Mouse (Mus musculus): Measurements from ENCODE around the gene Ankrd2. TPM values are rescaled to one million over a fixed set of nuclear protein-coding genes. Genes with fewer than 3 reads are reported as not detected.
"Not testable (repeated sequence)": the region's sequence is repeated elsewhere in the genome, so short reads cannot be mapped to it uniquely, and the experiment has no call there.

Gene Ankrd2
- total RNA-seq, 2 experiments from 2014 or later = 2.2 to 5.9 TPM

- no peak for DNase-seq
Observed at GRCm38 (mm10) chr19:42056719-42057409, 21.1 kb downstream of the Ankrd2 start.

DNA sequence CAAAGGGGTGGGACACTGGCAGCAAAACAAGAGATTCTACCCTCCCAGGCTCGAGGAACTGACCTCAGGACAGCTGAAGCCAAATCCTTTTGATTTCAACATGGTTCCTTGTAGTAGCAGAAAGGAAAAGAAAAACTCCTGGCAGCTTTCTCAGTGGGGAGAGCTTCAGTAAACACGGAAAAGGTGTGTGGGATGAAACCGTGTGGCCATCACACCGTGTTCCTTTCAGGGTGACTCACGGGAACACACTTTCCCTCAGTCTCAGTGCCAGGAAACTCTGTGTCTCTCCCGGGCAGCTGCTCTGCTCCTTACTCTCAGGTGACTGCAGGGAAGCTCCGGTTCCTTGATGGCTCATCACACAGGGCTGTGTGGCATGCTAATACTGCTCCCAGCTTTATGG lies 22.6 kb downstream of the Ankrd2 start:
- DNase-seq = no peak

- no peak for DNase-seq
Observed at GRCm38 (mm10) chr19:42061443-42061842, 25.6 kb downstream of the Ankrd2 start.

DNA sequence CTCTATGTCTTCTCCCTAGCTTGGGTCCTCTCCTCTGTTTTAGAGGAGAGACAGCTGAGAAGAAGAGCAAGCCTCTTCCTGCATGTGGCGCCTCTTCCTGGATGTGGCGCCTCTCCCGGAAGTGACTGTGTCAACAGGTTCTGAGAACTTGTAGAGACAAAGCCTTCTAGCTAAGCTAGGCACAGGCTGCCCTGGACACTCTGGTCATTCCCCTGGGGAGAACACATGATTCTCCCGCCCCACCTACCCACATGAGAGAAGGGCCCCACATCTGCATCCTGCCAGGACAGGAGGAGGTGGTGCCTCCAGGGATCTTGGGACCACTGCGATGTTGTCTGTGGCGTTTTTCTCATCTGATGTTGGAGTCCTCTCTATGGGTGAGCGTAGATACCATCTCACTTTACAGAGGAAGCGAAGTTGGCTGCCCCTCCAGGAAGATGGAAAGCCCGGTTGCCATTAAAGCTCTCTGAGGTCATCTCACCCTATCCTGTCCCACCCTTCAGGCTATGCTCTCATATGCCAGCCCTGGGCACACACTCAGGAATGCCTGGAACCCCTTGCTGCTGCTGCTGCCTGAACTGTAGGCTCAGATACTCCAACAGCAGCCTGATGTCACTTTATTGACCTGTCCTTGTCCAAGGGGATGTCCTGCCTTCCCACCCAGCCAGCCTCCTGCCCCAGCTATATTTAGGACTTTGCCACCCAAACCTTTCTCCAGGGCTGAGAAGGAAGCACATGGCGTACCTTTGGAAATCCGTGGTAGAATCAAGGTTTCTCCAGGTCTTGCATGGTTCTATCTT lies 32.8 kb downstream of the Ankrd2 start:
- no peak for DNase-seq

GRCm38 (mm10) chr19:42069241-42069525 lies 33.4 kb downstream of the Ankrd2 start:
- DNase-seq = peak; percentile 46

DNA sequence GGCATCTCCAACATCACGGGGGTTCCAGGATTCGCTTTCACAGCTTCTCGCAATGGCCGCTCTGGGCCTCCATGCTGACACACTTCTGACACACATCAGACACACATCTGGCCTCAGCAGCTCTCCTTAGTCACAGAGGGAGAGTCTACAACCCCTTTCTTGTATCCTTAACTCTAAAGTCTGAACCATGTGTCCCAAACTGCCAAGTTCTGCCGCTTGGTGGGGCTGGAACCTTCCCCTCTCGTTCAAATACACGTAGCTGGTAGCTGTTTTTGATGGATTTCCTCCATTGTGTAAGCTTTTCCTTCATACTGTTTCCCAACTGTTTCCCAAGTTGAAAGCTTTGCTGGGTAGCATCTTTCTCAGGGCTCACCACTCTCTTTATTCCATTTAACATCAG lies 35.4 kb downstream of the Ankrd2 start:
- no peak for DNase-seq

DNA sequence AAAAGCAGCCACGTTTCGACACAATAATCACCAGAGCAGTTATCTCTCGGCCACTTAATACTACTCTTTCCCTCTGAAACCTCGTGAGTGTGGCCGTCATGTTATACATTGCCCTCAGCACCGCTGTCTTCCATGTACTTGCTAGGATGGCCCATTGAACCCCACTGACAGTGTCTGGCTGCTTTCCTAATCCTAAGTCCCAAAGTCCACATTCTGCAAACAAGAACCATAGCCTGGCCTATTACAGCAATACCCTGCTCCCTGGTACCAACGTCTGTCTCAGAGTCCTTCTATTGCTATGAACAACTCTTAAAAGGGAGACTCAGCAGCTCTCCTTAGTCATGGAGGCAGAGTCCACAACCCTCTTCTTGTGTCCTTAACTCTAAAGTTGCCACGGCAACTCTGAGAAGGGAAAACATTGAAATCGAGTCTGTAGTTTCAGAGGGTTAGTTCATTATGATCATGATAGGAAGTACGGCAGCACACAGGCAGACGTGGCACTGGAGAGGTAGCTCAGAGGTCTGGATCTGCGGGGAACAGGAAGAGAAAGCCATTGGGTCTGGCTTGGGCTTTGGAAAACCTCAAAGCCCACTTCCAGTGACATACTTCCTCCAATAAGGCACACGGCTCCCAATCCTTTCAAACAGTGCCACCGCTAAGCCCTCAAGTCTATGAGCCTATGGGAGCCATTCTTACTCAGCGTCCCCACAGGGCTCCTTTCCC lies 36.2 kb downstream of the Ankrd2 start:
- no peak for DNase-seq

GRCm38 (mm10) chr19:42072802-42073201 lies 37.0 kb downstream of the Ankrd2 start:
- peak; percentile 33 for DNase-seq

DNA sequence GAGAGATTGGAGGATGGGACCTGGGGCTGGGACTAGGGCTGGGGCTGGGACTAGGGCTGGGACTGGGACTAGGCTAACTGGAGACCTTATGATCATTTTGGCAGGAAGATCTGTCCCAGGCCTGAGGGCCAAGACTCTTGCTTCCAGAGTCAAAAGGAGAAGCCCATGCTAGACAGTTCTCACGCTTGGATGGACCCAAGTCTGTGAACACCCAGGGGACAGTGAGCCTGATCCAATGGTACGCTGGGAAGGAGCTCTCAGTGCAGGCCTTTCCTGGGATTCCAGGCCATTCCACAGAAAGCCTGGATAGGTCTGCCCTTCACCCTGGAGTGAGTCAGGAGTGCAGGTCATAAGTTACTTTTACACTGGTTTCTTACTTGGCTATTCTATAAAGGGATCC lies 39.3 kb downstream of the Ankrd2 start:
- no peak for DNase-seq

DNA sequence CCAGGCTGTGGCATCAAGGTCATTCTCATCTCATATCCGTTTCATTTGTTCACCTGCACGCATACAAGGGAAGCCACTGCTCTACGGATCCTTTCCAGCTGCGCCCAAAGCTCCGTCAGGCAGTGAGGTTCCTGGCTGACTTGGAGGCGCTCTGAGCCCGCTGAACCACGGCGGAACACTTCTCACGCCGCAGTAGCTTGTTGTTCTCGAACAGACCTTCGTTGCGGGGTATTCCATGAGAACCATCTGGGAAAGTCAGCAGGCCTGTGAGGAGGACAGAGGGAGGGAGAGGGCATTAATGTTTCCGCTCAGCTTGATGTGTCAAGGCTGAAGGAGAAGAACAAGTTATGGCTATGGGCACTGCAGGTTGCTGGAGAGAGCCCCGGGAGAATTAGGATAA lies 40.2 kb downstream of the Ankrd2 start:
- DNase-seq = no peak

- no peak for DNase-seq
Observed at GRCm38 (mm10) chr19:42078566-42078965, 42.8 kb downstream of the Ankrd2 start.

DNA sequence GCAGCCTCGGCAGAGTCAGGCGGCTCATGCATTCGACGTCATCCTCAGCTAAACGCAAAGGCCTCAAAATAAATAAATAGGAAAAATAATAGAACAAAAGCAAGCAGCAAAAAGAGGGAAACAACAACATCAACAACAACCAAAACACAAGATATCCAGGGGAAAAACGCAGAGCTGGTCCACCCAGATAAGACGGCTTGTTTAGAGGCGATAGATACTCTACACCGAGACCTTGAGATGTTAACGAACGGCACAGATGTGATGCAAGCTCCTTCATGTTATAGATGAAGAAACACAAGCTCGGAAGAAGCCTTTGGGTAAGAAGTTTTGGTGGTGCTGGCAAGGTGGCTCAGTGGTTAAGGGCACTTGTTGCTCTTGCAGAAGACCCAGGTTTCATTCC lies 43.2 kb downstream of the Ankrd2 start:
- DNase-seq = no peak

DNA sequence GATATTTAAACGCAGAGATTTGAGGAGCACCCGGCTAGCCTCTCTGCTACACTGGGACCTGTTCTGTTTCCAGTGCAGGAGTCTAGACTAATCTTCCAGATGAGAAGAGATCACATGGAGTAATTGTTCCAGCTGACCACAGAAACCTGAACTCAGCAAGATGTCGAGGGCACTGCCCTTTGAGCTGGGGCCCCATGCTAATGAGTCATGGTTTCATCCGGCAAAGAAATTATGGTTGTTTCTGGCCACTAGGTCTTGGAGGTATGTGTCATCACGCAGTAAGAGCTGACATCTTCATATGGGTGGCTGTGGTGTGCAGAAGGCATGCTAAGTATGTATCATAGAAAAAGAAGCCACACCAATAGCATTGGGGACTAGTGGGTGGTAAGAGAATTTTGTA lies 44.1 kb downstream of the Ankrd2 start:
- no peak for DNase-seq

GRCm38 (mm10) chr19:42080469-42080868 lies 44.7 kb downstream of the Ankrd2 start:
- no peak for DNase-seq

- not testable (repeated sequence) for DNase-seq
Observed at GRCm38 (mm10) chr19:42081613-42082012, 45.8 kb downstream of the Ankrd2 start.

- DNase-seq = no peak
Observed at GRCm38 (mm10) chr19:42085690-42086089, 49.9 kb downstream of the Ankrd2 start.

GRCm38 (mm10) chr19:42086166-42086565 lies 50.4 kb downstream of the Ankrd2 start, which contains the start of gene Morn4:
Gene Morn4 (minus strand): TSS chr19:42086357.
- DNase-seq = peak; percentile 90

GRCm38 (mm10) chr19:42089103-42089747 lies 53.4 kb downstream of the Ankrd2 start:
- peak; percentile 68 for DNase-seq

DNA sequence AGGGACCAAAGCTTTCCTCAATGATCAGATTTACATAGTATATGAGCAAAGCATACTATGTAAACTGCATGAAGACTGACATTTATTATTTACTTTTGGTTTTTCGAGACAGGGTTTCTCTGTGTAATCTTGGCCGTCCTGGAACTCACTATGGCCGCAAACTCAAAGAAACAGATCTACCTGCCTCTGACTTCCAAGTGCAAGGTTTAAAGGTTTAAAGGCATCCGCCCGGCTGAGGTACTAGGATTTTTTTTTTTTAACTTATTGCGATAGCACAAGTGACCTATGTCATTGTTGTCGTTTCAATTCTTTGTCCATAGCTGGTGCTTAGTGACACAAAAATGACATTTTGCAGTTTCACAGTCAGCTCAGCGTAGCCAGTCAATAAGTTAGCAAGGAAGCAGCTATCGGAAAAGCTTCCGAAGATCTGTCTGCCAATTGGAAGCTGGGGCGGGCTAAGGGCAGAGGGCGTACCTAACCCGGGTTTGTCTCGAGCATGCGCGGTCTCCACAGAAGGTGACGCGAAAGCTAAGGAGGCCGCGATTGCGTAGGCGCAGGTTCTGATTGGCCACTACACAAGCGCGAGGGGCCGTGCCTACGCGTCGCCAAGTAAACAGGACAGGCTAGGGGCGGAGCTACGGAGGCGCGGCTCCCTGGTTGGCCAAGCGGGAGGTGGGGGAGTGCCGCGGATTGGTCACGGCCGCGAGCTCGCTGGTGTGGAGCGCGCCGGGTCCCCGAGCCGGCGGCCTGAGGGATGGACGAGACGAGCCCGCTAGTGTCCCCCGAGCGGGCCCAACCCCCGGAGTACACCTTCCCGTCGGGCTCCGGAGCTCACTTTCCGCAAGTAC lies 54.2 kb downstream of the Ankrd2 start, which contains the start of gene Pi4k2a:
Pi4k2a (plus strand) TSS at position 723 of the 848 bp plus-strand sequence.
- DNase-seq = peak; percentile 98

GRCm38 (mm10) chr19:42090637-42091141 lies 54.9 kb downstream of the Ankrd2 start:
- no peak for DNase-seq

Measured in adrenal gland, postnatal 10 days (tissue).